Mouse (Mus musculus) layer of hippocampus, postnatal 25 days (tissue): ENCODE data around the gene Tmed4. TPM values are rescaled to one million over a fixed set of nuclear protein-coding genes. Genes with fewer than 3 reads are reported as not detected.

Experiments used
- DNase-seq, 2 experiments: peaks; one replicate each; pipeline ENCODE4 v3.0.0; 2022; ENCODE audit warnings: mixed read lengths in 2 of 2, low spot score in 1 of 2; ENCODE audit errors: extremely low spot score in 1 of 2
- total RNA-seq, 2 experiments: library from RNA; stranded (reverse); gene quantifications; 2 replicates each; pipeline ENCODE4 v1.2.3; 2021

The Tmed4 gene
- 100 to 1,000 TPM; 102 TPM for total RNA-seq

- peak; percentile 91 to 99 for DNase-seq
Measured at GRCm38 (mm10) chr11:6274387-6275093, at the start of gene Tmed4. Gene Tmed4, minus strand, starts transcription at chr11:6274870.

DNA sequence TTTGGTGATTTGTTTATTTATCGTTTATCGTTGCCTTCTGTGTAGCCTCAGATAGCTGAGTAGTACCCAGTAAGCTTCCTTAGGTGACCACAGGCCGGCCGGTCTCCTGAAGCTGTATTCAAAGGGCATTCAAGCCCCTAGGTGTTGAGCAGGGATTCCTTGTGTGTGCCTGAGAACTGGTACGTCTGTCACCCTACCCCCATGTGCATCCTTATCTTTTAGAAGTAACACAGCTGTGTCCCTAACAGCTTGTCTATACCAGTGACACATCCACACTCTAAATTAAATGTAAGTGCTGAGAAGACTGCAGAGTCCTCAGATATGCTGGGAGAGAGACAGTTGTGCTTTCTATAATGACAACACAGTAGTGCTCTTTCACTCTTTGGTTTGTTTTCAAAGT lies 48.7 kb upstream of the Tmed4 start:
- no peak for DNase-seq

- DNase-seq: no peak
Measured at GRCm38 (mm10) chr11:6322086-6322485, 47.4 kb upstream of the Tmed4 start.

GRCm38 (mm10) chr11:6319374-6319773 lies 44.7 kb upstream of the Tmed4 start:
- DNase-seq: no peak

DNA sequence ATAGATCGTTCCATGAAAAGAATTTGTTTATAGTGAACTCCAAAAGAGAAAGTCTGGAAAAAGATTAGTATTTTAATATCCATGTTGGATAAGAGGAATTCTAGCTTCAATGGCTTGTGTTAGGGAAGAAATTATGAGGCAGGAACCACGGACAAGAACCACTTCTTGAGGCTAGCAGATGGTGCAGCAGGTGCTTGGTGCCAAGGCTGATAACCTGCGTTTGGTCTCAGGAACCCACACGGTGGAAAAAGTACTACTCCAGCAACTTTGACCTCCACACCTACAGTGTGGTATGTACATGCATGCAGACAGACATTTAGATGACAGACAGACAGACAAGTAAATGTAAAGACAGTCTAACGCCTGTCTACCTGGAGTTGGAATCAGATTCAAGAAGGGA lies 43.9 kb upstream of the Tmed4 start:
- DNase-seq: no peak

GRCm38 (mm10) chr11:6316821-6317220 lies 42.2 kb upstream of the Tmed4 start:
- DNase-seq: no peak

DNA sequence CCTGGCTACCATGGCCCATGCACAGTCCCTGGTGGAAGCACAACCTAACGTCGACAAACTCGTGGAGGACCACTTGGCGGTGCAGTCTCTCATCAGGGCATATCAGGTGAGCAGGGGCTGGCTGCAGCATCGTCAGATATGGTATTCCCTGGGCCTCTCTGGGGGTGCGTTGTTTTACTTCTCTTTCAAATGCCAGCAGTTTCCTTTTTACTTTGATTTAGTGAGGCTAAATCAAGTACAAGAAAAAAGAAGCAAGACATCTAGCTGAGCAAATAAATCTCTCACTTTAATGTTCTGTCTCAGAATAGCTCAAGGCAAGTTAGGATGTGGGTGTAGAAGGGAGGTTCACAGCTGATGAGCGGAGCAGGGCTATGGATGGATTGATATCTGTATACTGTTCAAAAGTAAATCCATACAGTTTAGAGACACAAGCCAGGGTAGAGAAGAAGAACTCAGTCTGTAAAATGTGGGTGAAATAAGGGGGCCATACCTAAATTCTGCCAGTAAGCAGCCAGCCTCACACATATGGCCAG lies 39.3 kb upstream of the Tmed4 start:
- no peak for DNase-seq

GRCm38 (mm10) chr11:6308181-6308580 lies 33.5 kb upstream of the Tmed4 start:
- no peak for DNase-seq

GRCm38 (mm10) chr11:6305943-6306430 lies 31.3 kb upstream of the Tmed4 start:
- DNase-seq: no peak

DNA sequence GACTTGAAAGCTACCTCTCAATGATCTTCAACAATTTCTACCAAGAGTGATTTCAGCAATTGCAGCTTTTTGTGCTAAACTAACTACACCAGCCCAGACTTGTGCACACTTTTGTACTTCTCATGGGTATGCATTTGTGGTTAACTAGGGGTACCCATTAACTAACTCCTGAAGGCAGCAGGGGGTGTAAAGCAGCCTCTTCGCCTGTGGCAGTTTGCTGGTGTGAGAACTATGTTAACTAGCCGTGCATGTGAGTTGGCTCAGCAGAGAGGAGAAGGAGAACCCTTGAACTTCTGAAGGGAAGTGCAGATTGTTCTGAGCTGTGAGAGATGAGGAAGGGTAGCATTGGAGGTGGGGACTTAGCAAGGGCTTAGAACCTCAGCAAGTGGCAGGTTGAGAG lies 28.1 kb upstream of the Tmed4 start:
- no peak for DNase-seq

GRCm38 (mm10) chr11:6299435-6299834 lies 24.8 kb upstream of the Tmed4 start:
- no peak for DNase-seq

DNA sequence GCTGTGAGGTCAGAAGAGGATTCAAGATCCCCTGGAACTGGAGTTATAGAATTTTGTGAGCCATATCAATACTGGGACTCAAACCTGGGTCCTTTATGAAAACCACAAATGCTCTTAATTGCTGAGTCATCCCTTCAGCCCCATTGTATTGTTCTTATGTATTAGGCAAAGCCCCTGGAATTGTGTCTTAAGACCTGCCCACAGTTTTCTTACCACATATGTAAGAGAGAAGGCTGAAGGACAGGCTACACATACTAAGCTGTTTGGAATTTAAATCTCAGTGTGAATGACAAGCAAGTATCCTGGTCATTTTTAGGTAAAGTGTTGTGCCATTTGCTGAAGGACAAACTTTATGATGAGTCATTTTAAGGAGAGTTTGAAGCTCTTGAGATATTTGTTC lies 21.4 kb upstream of the Tmed4 start:
- DNase-seq: no peak

DNA sequence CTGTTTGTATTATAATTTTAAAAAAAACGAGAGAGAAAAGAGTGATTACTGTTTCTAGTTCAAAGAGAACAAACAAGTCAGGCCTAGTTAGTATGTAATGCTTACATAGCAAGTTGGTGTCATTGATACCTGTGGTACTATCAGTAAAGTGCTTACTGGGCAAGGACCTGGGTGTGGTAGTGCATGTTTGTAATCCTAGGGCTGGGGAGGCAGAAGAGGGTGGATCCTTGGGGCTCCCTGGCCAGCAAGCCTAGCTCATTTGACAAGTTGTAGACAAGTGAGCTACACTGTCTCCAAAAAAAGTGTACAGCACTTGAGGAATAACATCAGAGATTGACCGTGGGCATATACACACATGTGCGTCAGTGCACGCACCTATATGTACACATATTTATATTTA lies 20.0 kb upstream of the Tmed4 start:
- DNase-seq: no peak

DNA sequence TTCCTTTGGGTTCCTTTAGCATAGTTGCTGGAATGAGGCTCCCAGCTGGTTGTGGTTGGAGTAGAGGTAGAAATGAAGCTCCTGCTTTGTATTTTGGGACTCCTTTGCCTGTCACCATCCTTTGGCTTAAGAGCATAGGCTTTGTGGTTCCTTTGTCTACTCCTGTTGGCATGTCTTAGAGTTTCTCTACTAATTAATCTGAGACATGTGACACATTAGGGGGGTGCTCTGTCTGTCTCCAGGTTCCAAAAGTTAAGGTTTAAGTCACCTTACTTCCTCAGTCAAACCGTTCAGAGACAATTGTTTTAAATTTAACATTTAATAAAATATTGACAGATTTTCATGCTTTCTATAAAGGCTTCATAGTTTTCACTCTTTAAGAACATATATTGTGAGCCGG lies 18.9 kb upstream of the Tmed4 start:
- DNase-seq: no peak

GRCm38 (mm10) chr11:6292988-6293349 lies 18.3 kb upstream of the Tmed4 start:
- no peak for DNase-seq

DNA sequence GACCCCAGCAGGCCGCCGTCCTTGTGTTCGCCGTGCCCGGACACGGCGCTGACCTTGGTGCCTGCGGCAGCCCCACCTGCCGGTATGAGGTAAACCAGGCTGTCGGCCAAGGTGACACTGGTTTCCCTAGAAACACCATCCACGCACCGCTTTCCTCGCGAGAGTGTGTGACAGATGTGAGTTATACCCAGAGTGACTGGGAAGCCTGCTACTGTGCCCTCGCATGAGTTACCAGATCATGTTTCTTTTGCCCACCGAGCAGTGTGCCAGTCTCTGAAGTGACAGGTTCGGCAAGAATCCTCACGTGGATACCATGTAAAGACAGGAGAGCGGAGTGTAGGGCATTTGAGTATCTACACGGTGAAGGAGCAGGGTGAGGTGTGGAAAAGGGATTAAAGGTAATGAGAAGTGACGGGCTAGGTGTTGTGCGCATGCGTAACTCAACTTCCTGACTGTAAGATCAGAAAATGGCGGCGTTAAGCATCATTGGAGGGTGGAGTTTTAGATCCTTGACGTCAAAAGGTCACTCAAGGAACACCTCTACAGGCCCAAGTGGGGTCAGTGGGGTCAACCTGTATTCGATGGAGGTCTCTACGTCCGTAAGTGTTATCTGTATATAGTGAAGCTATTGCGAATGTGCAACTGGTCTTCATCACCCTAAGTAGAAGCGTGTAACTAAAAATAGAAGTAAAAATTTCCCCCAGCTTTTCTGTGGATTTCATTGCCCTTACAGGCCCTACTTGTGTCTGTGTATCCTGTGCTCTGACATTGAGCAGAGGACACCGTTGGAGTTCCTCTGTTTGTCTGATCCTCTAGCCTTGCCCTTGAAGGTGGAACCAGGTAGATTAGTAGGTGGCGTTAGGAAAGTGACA lies 17.7 kb upstream of the Tmed4 start:
- DNase-seq: peak in 1 of 2 experiments; percentile 45

GRCm38 (mm10) chr11:6291401-6292115 lies 16.9 kb upstream of the Tmed4 start, which contains the start of gene Ogdh:
Gene Ogdh, plus strand, starts transcription at chr11:6291633.
- peak; percentile 98 to 100 for DNase-seq

DNA sequence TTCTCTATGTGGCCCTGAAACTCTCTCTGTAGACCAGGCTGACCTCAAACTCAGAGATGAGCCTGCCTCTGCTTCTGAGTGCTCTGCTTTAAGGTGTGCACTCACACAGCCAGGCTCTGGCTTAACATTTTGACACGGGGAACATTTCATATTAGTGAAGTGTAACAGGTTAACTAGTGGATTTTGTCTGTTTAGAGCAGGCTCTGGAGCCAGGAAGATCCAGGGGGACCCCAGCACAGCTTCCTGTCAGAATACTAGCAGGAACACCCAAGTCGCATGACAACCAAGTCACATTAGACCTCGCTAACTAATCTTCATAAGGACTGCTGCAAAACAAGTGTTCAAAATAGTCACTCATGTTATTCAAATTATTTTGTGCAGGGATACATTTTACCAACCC lies 16.2 kb upstream of the Tmed4 start:
- DNase-seq: no peak

DNA sequence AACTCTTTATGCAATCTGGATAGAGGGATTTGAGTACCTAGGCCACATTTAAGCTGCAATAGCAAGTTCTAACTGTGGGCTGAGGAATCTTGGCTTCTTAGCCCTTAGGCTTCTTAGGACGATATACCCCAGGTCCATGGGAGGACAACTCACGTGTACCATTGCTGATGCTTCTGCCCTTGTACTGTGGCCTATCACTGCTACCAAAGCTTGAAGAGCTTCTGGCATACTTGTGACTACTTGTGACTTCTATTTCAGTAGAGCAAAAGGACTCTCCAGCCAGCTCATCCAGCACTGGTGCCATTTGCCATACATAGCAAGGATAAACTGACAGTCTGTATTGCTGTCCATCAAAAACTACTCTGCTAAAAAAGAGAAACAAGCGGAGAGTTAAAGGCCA lies 15.5 kb upstream of the Tmed4 start:
- no peak for DNase-seq

GRCm38 (mm10) chr11:6282940-6283339 lies 8.3 kb upstream of the Tmed4 start:
- DNase-seq: no peak

DNA sequence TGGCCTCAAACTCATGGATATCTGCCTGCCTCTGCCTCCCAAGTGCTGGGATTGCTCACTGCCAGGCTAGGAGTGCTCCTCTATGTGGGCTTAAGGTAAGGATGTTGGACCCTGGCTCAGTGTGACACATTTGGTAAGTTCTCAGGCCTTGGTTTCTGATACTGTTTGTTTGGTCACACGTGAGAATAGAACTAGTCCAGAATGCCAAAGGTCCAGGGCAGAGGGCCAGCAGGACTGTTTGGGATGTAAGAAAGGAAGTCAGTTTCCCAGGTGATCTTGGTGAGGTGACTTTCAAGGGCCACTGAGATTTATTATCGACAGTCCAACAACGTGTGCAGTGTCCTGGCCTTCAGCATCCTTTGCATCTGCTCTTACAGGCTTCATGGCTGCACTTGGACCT lies 1.8 kb upstream of the Tmed4 start:
- DNase-seq: no peak
